Mouse (Mus musculus) stomach, embryonic 15.5 days (tissue): ENCODE measurements at regions not wholly inside any gene's neighbourhood (a gene's known extent, or its start where the extent isn't known, plus 50 kb on each side); places are given as distances from the start of the nearest gene placed in this dataset.

Experiments used
- ATAC-seq: fragments of 200-750 bp; cut with Nextera tagmentation; 2 replicates; pipeline ENCODE4 v1.8.0; 2017; ENCODE audit warnings: low read depth, moderate number of reproducible peaks, moderate TSS enrichment; ENCODE audit not compliant: insufficient read depth, low FRiP score
- H3K27ac ChIP-seq: fragments of 300-500 bp; sonication (generic); 2 replicates; pipeline ENCODE4 v1.5.1; 2015; ENCODE audit warnings: mild to moderate bottlenecking, inconsistent platforms
- H3K27me3 ChIP-seq: fragments of 300-500 bp; sonication (generic); replicated peaks from 2 replicates; pipeline ENCODE4 v1.6.1; 2015; ENCODE audit warnings: inconsistent platforms
- H3K36me3 ChIP-seq: fragments of 300-500 bp; sonication (generic); 2 replicates; pipeline ENCODE4 v1.6.1; 2015; ENCODE audit warnings: inconsistent platforms
- H3K4me1 ChIP-seq: fragments of 300-500 bp; sonication (generic); 2 replicates; pipeline ENCODE4 v1.6.1; 2015; ENCODE audit warnings: inconsistent platforms
- H3K4me2 ChIP-seq: fragments of 300-500 bp; sonication (generic); 2 replicates; pipeline ENCODE4 v1.6.1; 2015; ENCODE audit warnings: mild to moderate bottlenecking, inconsistent platforms
- H3K4me3 ChIP-seq: fragments of 300-500 bp; sonication (generic); replicated peaks from 2 replicates; pipeline ENCODE4 v1.5.1; 2015; ENCODE audit warnings: inconsistent platforms
- H3K9ac ChIP-seq: fragments of 300-500 bp; sonication (generic); 2 replicates; pipeline ENCODE4 v1.6.1; 2015; ENCODE audit warnings: inconsistent platforms
- H3K9me3 ChIP-seq: fragments of 300-500 bp; sonication (generic); 2 replicates; pipeline ENCODE4 v1.6.1; 2016; ENCODE audit warnings: inconsistent platforms
- WGBS: fragments of 180-500 bp; shearing (Covaris S2); methylation state at CpG from one replicate; pipeline ENCODE4 v1.1.7; 2015; 5-methylcytosine and 5-hydroxymethylcytosine counted together

GRCm38 (mm10) chr4:9218380-9218779, 979.5 kb upstream of the Car8 start:
- Histone ChIP-seq H3K27ac (no peak overlapping the region), H3K4me3 (no peak overlapping the region), H3K4me2 (no peak overlapping the region), H3K9ac (no peak overlapping the region), H3K4me1 (no peaks in the 10 kb centered on the region), H3K27me3 (no peaks in the 10 kb centered on the region), H3K36me3 (no peaks in the 10 kb centered on the region), H3K9me3 (no peaks in the 10 kb centered on the region)
- WGBS = 89% methylated on average over 5 of the region's 5 CpGs
- ATAC-seq = no peak

GRCm38 (mm10) chr4:9208606-9209005, 969.8 kb upstream of the Car8 start:
- WGBS = 80% methylated on average over 2 of the region's 2 CpGs
- Histone ChIP-seq H3K4me3 (no peak overlapping the region), H3K4me2 (no peak overlapping the region), H3K27me3 (no peaks in the 10 kb centered on the region), H3K4me1 (no peaks in the 10 kb centered on the region), H3K9ac (no peak overlapping the region), H3K36me3 (no peaks in the 10 kb centered on the region), H3K27ac (no peak overlapping the region), H3K9me3 (no peaks in the 10 kb centered on the region)
- no peak for ATAC-seq

GRCm38 (mm10) chr4:9200012-9200411, 961.2 kb upstream of the Car8 start:
- Histone ChIP-seq H3K36me3 (no peaks in the 10 kb centered on the region), H3K27ac (no peak overlapping the region), H3K27me3 (no peaks in the 10 kb centered on the region), H3K9me3 (no peaks in the 10 kb centered on the region), H3K9ac (no peak overlapping the region), H3K4me2 (no peak overlapping the region), H3K4me3 (no peak overlapping the region), H3K4me1 (no peaks in the 10 kb centered on the region)
- 76% methylated on average over 2 of the region's 2 CpGs for WGBS
- ATAC-seq = no peak

- 57% methylated on average over 4 of the region's 4 CpGs for WGBS
- no peak for ATAC-seq
- H3K4me1 ChIP-seq = no peaks in the 10 kb centered on the region
- no peak overlapping the region for H3K9ac ChIP-seq
- no peaks in the 10 kb centered on the region for H3K27me3 ChIP-seq
- no peaks in the 10 kb centered on the region for H3K9me3 ChIP-seq
- H3K36me3 ChIP-seq = no peaks in the 10 kb centered on the region
- H3K27ac ChIP-seq = no peak overlapping the region
- no peak overlapping the region for H3K4me2 ChIP-seq
- no peak overlapping the region for H3K4me3 ChIP-seq
Measured at GRCm38 (mm10) chr4:9196435-9196834, 957.6 kb upstream of the Car8 start.

DNA sequence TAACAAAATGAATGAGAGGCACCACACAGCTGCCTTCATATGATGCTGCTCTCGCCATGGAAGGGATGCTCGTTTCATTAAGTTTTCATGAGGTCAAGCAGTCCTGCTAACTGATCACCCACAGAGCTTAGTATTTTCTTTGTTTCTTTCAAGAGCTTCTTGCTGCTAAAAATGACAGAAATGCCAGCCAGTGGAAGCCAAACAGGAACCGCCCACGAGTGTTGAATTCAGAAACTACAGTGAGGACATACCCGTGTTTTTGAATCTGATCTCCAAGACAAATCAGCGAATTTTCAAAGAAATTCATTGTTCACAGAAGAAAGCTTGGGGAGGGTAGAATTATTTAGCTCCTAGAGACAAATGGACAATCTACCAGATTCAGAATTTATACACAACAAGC, 954.3 kb upstream of the Car8 start:
- Histone ChIP-seq H3K27me3 (no peaks in the 10 kb centered on the region), H3K27ac (no peak overlapping the region)

DNA sequence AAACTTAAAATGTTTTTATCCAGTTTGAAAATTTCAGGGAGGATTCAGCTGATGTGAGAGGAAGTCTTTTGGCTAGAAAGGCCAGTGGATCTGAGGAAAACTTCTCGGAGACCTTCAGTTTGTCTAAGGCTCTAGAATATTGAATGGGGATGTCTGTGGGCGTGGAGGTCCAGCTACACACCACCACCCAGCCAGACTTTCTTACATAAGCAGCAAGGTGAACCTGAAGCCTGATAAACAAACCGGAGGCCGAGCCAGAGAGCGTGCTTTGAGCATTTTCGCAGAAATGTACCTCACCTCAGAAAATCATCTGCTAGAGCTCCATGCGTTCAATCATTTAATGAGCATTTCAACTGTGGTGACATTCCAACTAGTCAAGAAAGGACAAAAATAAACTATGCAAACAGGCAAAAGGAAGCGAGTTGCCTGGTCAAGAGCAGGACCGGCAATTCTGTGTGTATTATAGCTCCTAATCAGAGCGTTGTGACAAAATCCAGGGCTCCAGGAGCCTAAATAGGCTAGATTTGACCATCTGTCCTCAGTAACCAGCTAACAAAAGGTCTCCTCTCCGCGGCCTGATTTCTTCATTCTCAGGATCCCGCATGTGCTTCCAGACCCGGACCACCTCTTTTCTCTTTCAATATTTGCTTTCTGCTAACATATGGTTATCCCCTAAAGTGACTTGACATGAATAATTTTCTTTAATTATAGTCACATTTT, 946.5 kb upstream of the Car8 start:
- no peak overlapping the region for H3K9ac ChIP-seq
- no peak for ATAC-seq
- no peak overlapping the region for H3K27ac ChIP-seq
- WGBS = 17% methylated on average over 14 of the region's 14 CpGs
- no peaks in the 10 kb centered on the region for H3K9me3 ChIP-seq
- H3K36me3 ChIP-seq = no peaks in the 10 kb centered on the region
- peak overlapping the region; percentile 12; the same call in 1 of the 2 replicates for H3K4me3 ChIP-seq
- H3K27me3 ChIP-seq = no peaks in the 10 kb centered on the region
- peaks cover 10% of the 10 kb centered on the region; the same call in 1 of the 2 replicates for H3K4me1 ChIP-seq
- H3K4me2 ChIP-seq = peak overlapping the region; percentile 44

More for the DNA sequence above, 954.3 kb upstream of the Car8 start:
- no peaks in the 10 kb centered on the region for H3K9me3 ChIP-seq
- no peak overlapping the region for H3K4me2 ChIP-seq
- H3K4me3 ChIP-seq = no peak overlapping the region
- 62% methylated on average over 6 of the region's 6 CpGs for WGBS
- no peaks in the 10 kb centered on the region for H3K4me1 ChIP-seq
- no peak overlapping the region for H3K9ac ChIP-seq
- ATAC-seq = no peak
- no peaks in the 10 kb centered on the region for H3K36me3 ChIP-seq

DNA sequence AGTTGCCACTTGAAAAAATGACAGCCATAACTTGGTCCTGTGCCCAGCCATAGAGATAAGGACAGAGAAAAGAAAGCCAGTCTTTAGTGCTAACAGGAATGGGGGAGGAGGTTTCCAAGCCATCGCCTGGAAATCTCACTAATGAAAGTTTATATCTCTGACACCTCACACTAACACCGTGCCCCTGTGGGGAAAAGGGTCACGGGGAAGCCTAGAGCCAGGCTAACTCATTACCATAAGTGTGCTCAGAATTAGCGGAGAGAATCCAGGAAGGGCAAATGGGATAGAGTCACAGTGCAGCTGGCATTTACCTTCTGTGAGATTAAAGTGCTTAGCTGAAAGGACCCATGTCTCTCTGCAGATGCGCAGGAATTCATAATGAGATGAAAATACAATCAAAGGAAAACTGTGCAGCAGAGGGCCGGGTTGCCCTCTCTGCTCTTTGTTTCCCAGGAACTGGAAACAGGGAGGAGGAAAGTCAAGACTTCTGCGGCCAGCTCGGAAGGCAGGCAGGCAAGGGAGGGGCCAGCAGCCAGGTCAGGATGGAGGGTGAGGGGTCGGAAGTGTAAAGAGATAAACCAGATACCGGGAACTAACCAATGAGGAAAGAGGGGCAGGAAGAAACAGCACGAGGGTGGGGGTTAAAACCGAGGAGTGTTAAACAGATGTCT, 945.7 kb upstream of the Car8 start:
- peak overlapping the region; percentile 44 for H3K4me2 ChIP-seq
- H3K4me3 ChIP-seq = peak overlapping the region; percentile 12; the same call in 1 of the 2 replicates
- H3K36me3 ChIP-seq = no peaks in the 10 kb centered on the region
- WGBS = 2% methylated on average over 12 of the region's 12 CpGs
- H3K9ac ChIP-seq = no peak overlapping the region
- no peaks in the 10 kb centered on the region for H3K9me3 ChIP-seq
- ATAC-seq = peak; percentile 75
- no peaks in the 10 kb centered on the region for H3K27me3 ChIP-seq
- peaks cover 10% of the 10 kb centered on the region; the same call in 1 of the 2 replicates for H3K4me1 ChIP-seq
- H3K27ac ChIP-seq = no peak overlapping the region

GRCm38 (mm10) chr4:9174365-9174764, 935.5 kb upstream of the Car8 start:
- H3K9me3 ChIP-seq = no peaks in the 10 kb centered on the region
- H3K36me3 ChIP-seq = no peaks in the 10 kb centered on the region
- no peak overlapping the region for H3K4me2 ChIP-seq
- H3K4me3 ChIP-seq = no peak overlapping the region
- no peaks in the 10 kb centered on the region for H3K4me1 ChIP-seq
- H3K27ac ChIP-seq = no peak overlapping the region
- no peaks in the 10 kb centered on the region for H3K27me3 ChIP-seq
- ATAC-seq = no peak
- WGBS = 72% methylated on average over 1 of the region's 1 CpGs
- H3K9ac ChIP-seq = no peak overlapping the region

DNA sequence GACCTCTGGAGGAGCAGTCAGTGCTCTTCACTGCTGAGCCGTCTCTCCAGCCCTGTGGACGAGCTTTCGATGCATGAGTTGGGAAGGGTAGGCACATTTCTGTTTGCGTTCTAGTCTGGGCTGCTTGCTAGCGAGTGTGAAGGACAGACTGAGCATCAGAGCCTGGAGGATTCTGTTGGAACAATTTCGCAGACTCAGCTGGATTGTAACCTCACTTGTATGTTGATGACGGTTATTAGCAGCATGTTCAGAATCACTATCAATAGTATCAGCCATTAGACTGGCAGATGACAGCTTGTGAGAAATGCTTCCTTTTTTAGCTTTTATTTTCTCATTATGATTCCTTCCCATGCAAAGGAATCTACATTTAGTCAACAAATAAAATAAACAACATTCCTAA, 923.5 kb upstream of the Car8 start:
- no peaks in the 10 kb centered on the region for H3K9me3 ChIP-seq
- H3K9ac ChIP-seq = no peak overlapping the region
- no peak overlapping the region for H3K27ac ChIP-seq
- H3K4me1 ChIP-seq = no peaks in the 10 kb centered on the region
- WGBS = 75% methylated on average over 7 of the region's 7 CpGs
- no peak overlapping the region for H3K4me3 ChIP-seq
- no peaks in the 10 kb centered on the region for H3K36me3 ChIP-seq
- ATAC-seq = no peak
- no peaks in the 10 kb centered on the region for H3K27me3 ChIP-seq
- H3K4me2 ChIP-seq = no peak overlapping the region

- H3K9me3 ChIP-seq = no peaks in the 10 kb centered on the region
- H3K36me3 ChIP-seq = no peaks in the 10 kb centered on the region
- 50% methylated on average over 4 of the region's 4 CpGs for WGBS
- H3K4me1 ChIP-seq = no peaks in the 10 kb centered on the region
- ATAC-seq = no peak
- H3K4me3 ChIP-seq = no peak overlapping the region
- H3K27me3 ChIP-seq = no peaks in the 10 kb centered on the region
- H3K4me2 ChIP-seq = no peak overlapping the region
- H3K9ac ChIP-seq = no peak overlapping the region
- H3K27ac ChIP-seq = no peak overlapping the region
Measured at GRCm38 (mm10) chr4:9161814-9162133, 922.9 kb upstream of the Car8 start.

- Histone ChIP-seq H3K4me1 (no peaks in the 10 kb centered on the region), H3K9ac (no peak overlapping the region), H3K4me2 (no peak overlapping the region), H3K27me3 (no peaks in the 10 kb centered on the region), H3K36me3 (no peaks in the 10 kb centered on the region), H3K27ac (no peak overlapping the region), H3K9me3 (no peaks in the 10 kb centered on the region), H3K4me3 (no peak overlapping the region)
- WGBS = 77% methylated on average over 11 of the region's 11 CpGs
- no peak for ATAC-seq
Measured at GRCm38 (mm10) chr4:9161068-9161813, 922.4 kb upstream of the Car8 start.

DNA sequence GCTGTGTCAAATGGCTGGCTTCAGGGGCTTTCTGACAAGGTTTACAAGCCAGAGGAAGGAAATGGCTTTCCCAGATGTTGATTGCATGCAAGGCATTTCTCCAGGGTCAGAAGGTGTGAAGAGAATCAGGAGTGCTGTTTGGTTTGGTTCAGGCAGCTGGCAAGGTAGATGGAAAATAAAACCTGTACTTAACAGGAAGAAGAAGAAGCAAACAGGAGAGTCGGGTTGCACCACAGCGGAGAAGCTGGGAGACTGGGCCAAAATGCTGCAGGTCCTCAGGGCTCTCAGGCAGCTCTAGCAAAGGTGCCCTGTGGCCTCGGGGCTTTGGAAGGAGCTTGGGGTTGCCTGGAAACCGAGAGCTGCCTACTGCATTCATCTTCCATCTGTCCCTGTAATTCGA, 908.9 kb upstream of the Car8 start:
- Histone ChIP-seq H3K36me3 (no peaks in the 10 kb centered on the region), H3K27me3 (no peaks in the 10 kb centered on the region), H3K9ac (no peak overlapping the region), H3K9me3 (no peaks in the 10 kb centered on the region), H3K4me3 (no peak overlapping the region), H3K27ac (no peak overlapping the region), H3K4me1 (no peaks in the 10 kb centered on the region), H3K4me2 (no peak overlapping the region)
- WGBS = 13% methylated on average over 5 of the region's 5 CpGs
- ATAC-seq = no peak
